Mouse (Mus musculus) liver, embryonic 18 days (tissue): ENCODE measurements around the gene Gm11232. TPM values are rescaled to one million over a fixed set of nuclear protein-coding genes. Genes with fewer than 3 reads are reported as not detected.

ENCODE experiments used
- polyA plus RNA-seq: library from polyadenylated mRNA; depleted of rRNA; stranded (reverse); fragments of >200 nt; gene quantifications from 2 replicates; pipeline ENCODE4 v1.2.3, GENCODE M21; 2012; rRNA removed

The Gm11232 gene
- not detected in 2 replicates for polyA plus RNA-seq

DNA sequence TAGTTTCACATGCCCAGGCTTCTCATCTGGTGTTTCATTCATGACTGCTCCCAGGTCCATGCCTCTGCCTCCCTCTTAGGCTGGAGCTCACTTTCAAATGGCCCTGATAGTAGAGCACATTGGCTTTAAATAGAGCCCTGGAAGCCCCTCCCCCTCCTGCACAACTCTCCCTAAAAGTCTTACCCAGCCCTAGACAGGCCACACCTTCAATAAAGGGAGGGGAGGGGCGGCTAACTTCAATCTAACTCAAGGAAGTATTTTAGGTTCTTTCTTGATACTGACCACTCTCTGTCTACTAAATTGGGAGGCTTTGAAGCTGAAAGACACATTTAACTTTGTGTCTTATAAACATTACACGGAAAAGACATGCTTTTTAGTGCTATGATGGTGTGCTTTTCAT is at the start of gene Gm11232:
Gene Gm11232 (minus strand): TSS at position 101 of the 400 bp plus-strand sequence.

